In the genomic region with DNA sequence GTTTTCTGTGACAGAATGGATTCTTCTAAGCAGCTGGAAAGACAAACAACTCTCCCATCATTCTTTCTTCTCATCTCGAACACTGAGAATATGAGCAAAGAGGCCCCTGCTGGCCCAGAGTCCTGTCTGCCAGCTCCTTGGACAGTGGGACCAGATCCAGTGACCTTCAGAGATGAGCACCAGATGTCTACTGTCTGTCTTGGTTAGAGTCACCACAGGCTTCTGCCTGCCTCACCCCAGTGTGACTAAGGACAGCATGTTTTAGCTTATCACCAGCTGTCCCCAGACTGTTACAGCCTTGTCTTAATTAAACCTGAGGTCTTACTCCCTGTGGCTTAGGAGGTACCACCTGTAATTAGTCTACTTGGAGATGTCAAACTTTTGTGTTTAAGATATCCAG, we compare ENCODE assay signal across 22 mouse cellular contexts.
DNase-seq lines count a peak whose midpoint lies in the region; ATAC-seq and TF ChIP-seq lines count a peak whose summit lies in the region.
"Had no signal": no experiment of that assay in that cellular context is flagged by ENCODE, and none has a peak within 500 bp of the region (broad histone marks: within the 10 kb centered on the region; RNA-seq: fewer than 3 reads in every experiment).

No protein-coding gene starts in this region.

- H3K4me3 ChIP-seq in gastrocnemius, adult 2 months = no peak overlapping the region
- H3K4me3 ChIP-seq in kidney, embryonic 16.5 days (ENCODE audit: low read length) = no peak overlapping the region
- H3K4me3 ChIP-seq in forebrain, embryonic 11.5 days (ENCODE audit: low read depth, low read length) = no peak overlapping the region
- H3K4me3 ChIP-seq: heart, embryonic 13.5 days; hindbrain, embryonic 15.5 days; limb, embryonic 10.5 days; midbrain, embryonic 15.5 days had no signal

- H3K9ac ChIP-seq in kidney, embryonic 16.5 days (replicated peaks; ENCODE audit: low read length) = no peak overlapping the region
- no peak overlapping the region for H3K9ac ChIP-seq in forebrain, embryonic 11.5 days (ENCODE audit: low read length)
- H3K9ac ChIP-seq: forebrain, postnatal 0 days; heart, embryonic 13.5 days; hindbrain, embryonic 15.5 days; liver, postnatal 0 days; midbrain, embryonic 15.5 days had no signal

- TF ChIP-seq CTCF in gastrocnemius, adult 2 months (IDR thresholded peaks at IDR 0.05) = no peak

- ATAC-seq in kidney, embryonic 16.5 days (ENCODE audit: low FRiP score, low TSS enrichment) = no peak
- ATAC-seq in forebrain, embryonic 11.5 days (replicated peaks; ENCODE audit: low FRiP score) = no peak
- ATAC-seq: activated CD4-positive, CD25-positive, alpha-beta regulatory T cell, adult 4 months; forebrain, postnatal 0 days; intestine, embryonic 16.5 days; liver, postnatal 0 days; midbrain, embryonic 15.5 days had no signal

- no peak overlapping the region for H3K27ac ChIP-seq in gastrocnemius, adult 2 months
- H3K27ac ChIP-seq in kidney, embryonic 16.5 days (ENCODE audit: low read length) = no peak overlapping the region
- no peak overlapping the region for H3K27ac ChIP-seq in forebrain, embryonic 11.5 days (ENCODE audit: low read depth, low read length)
- H3K27ac ChIP-seq: heart, embryonic 13.5 days; hindbrain, embryonic 15.5 days; limb, embryonic 10.5 days; midbrain, embryonic 15.5 days had no signal

- DNase-seq in gastrocnemius, adult 2 months = peak; percentile 13
- DNase-seq in gastrocnemius, postnatal 36 days = no peak
- DNase-seq in kidney, postnatal 10 days = peak; percentile 58
- DNase-seq in kidney, postnatal 14 days = peak; percentile 65
- peak; percentile 7 for DNase-seq in lung, postnatal 10 days
- no peak for DNase-seq in thymus, adult 18-20 months
- DNase-seq in forebrain, embryonic 11.5 days (ENCODE audit: low spot score) = no peak
- DNase-seq: adrenal gland, postnatal 10 days; embryo, embryonic 11 days; forebrain, postnatal 0 days; heart, adult 11 months; heart, postnatal 36 days; liver, postnatal 0 days; thymus, postnatal 36 days had no signal

- no peak overlapping the region for H3K4me2 ChIP-seq in kidney, embryonic 16.5 days (replicated peaks; ENCODE audit: low read depth, low read length)
- no peak overlapping the region for H3K4me2 ChIP-seq in forebrain, embryonic 11.5 days (ENCODE audit: low read depth, low read length, severe bottlenecking)
- H3K4me2 ChIP-seq: heart, embryonic 13.5 days; hindbrain, embryonic 15.5 days; midbrain, embryonic 15.5 days had no signal

- intact Hi-C loops in gastrocnemius, adult 2 months (cut with DNase I) = no loop called here
- intact Hi-C loops in gastrocnemius, postnatal 36 days (cut with DNase I) = no loop called here

- no peaks in the 10 kb centered on the region for H3K36me3 ChIP-seq in kidney, embryonic 16.5 days (ENCODE audit: insufficient read depth, low read length)
- H3K36me3 ChIP-seq in forebrain, embryonic 11.5 days (ENCODE audit: control insufficient read depth, insufficient read depth, low read length) = no peaks in the 10 kb centered on the region
- H3K36me3 ChIP-seq: G1E; heart, embryonic 13.5 days; hindbrain, embryonic 15.5 days; limb, embryonic 10.5 days; midbrain, embryonic 15.5 days had no signal

- no peaks in the 10 kb centered on the region for H3K27me3 ChIP-seq in kidney, embryonic 16.5 days (ENCODE audit: insufficient read depth, low read length)
- H3K27me3 ChIP-seq in forebrain, embryonic 11.5 days (ENCODE audit: control insufficient read depth, insufficient read depth, low read length) = no peaks in the 10 kb centered on the region
- H3K27me3 ChIP-seq: heart, embryonic 13.5 days; hindbrain, embryonic 15.5 days; midbrain, embryonic 15.5 days had no signal

- H3K4me1 ChIP-seq in kidney, embryonic 16.5 days (ENCODE audit: insufficient read depth, low read length) = no peaks in the 10 kb centered on the region
- H3K4me1 ChIP-seq in forebrain, embryonic 11.5 days (replicated peaks; ENCODE audit: control insufficient read depth, insufficient read depth, low read length) = no peaks in the 10 kb centered on the region
- H3K4me1 ChIP-seq: hindbrain, embryonic 15.5 days; limb, embryonic 10.5 days; midbrain, embryonic 15.5 days had no signal

- WGBS in kidney, embryonic 16.5 days = 46% methylated on average over 1 of the region's 1 CpGs
- 82% methylated on average over 1 of the region's 1 CpGs for WGBS in forebrain, embryonic 11.5 days

- H3K9me3 ChIP-seq in kidney, embryonic 16.5 days (ENCODE audit: low read length) = no peaks in the 10 kb centered on the region
- H3K9me3 ChIP-seq in forebrain, embryonic 11.5 days (ENCODE audit: control insufficient read depth, low read length) = no peaks in the 10 kb centered on the region
- H3K9me3 ChIP-seq: limb, embryonic 10.5 days; midbrain, embryonic 15.5 days had no signal

Comparison
In these comparisons a context has a peak if more than half of its experiments do, and no peak if none do; other contexts are left out.
1. DNase-seq: peak in gastrocnemius, adult 2 months (single experiment), kidney, postnatal 10 days (single experiment), kidney, postnatal 14 days (single experiment) and lung, postnatal 10 days (single experiment); none in gastrocnemius, postnatal 36 days (0 of 2), thymus, adult 18-20 months (0 of 2) and forebrain, embryonic 11.5 days (single experiment).